Mouse (Mus musculus) CH12.LX (cell line): Measurements from ENCODE around the gene Ptx3.

Source experiments
- CTCF ChIP-seq, 2 experiments: IDR thresholded peaks in 1 of 2; conservative IDR thresholded peaks in 1 of 2; 2 replicates each; pipeline ENCODE4 v1.5.1; 2011 to 2012; ENCODE audit warnings: low read depth in 2 of 2, low read length in 2 of 2, improper control_type of control experiment in 1 of 2, inconsistent platforms in 1 of 2, mild to moderate bottlenecking in 1 of 2, moderate library complexity in 1 of 2
- MEF2A ChIP-seq: IDR thresholded peaks from 2 replicates; pipeline ENCODE4 v1.6.1; 2014; ENCODE audit warnings: low read depth, mild to moderate bottlenecking, inconsistent platforms, low read length, improper control_type of control experiment, borderline replicate concordance
- NELFE ChIP-seq: IDR thresholded peaks from 2 replicates; pipeline ENCODE4 v1.6.1; 2011; ENCODE audit warnings: low read depth, low read length, improper control_type of control experiment
- NRF1 ChIP-seq: IDR thresholded peaks from 2 replicates; pipeline ENCODE4 v1.6.1; 2014; ENCODE audit warnings: low read depth, mild to moderate bottlenecking, inconsistent platforms, low read length, improper control_type of control experiment, moderate library complexity
- POLR2A ChIP-seq: IDR thresholded peaks from 2 replicates; pipeline ENCODE4 v1.6.1; 2011; ENCODE audit warnings: low read depth, mild to moderate bottlenecking, improper control_type of control experiment, low read length

DNA sequence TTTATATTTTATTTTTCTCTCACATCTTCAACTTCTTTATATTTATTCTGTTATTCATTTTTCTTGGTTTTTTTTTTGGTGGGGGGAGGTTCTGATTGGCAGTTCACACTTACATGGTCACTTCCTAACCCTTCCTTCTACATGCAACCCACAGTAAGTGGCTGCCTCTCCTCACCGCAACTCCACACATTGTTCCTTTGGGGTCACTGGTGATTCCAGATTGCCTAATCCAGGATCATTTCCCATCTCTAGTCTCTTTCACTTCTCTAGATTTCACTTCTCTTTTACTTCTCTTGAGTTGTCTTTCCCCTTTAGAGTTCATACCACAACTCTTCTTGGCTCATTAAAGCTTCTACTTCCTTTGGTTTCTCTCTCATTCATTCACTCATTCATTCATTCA, 6.2 kb upstream of the Ptx3 start:
- TF ChIP-seq MEF2A (no peak), POLR2A (no peak), CTCF (conservative IDR thresholded peaks at IDR 0.05 in 1 of 2, IDR thresholded peaks at IDR 0.05 in 1 of 2; ENCODE audit: low read depth in 2 of 2, low read length in 2 of 2) (no peak), NELFE (no peak), NRF1 (no peak)
